Mouse (Mus musculus) midbrain, postnatal 0 days (tissue): ENCODE results near the gene Prdm12. TPM values are rescaled to one million over a fixed set of nuclear protein-coding genes. Genes with fewer than 3 reads are reported as not detected.

Experiments used
- ATAC-seq: fragments of 200-750 bp; cut with Nextera tagmentation; 2 replicates; pipeline ENCODE4 v1.8.0; 2017; ENCODE audit warnings: moderate number of reproducible peaks, mild to moderate bottlenecking, moderate TSS enrichment, moderate library complexity; ENCODE audit not compliant: low FRiP score
- DNase-seq: peaks from one replicate; pipeline ENCODE4 v3.0.0-alpha.2; 2015; ENCODE audit warnings: low spot score
- H3K27ac ChIP-seq: fragments of 300-500 bp; sonication (generic); 2 replicates; pipeline ENCODE4 v1.5.1; 2014; ENCODE audit warnings: low read depth, mild to moderate bottlenecking, low read length, mixed read lengths
- H3K27me3 ChIP-seq: fragments of 300-500 bp; sonication (generic); 2 replicates; pipeline ENCODE4 v1.6.1; 2014; ENCODE audit warnings: low read length, control low read depth, mixed read lengths; ENCODE audit not compliant: insufficient read depth
- H3K36me3 ChIP-seq: fragments of 300-500 bp; sonication (generic); 2 replicates; pipeline ENCODE4 v1.6.1; 2014; ENCODE audit warnings: low read length, control low read depth, mixed read lengths; ENCODE audit not compliant: insufficient read depth
- H3K4me1 ChIP-seq: fragments of 300-500 bp; sonication (generic); 2 replicates; pipeline ENCODE4 v1.6.1; 2014; ENCODE audit warnings: mild to moderate bottlenecking, control low read depth, antibody characterized with exemption, low read length, mixed read lengths; ENCODE audit not compliant: insufficient read depth
- H3K4me2 ChIP-seq: fragments of 300-500 bp; sonication (generic); 2 replicates; pipeline ENCODE4 v1.6.1; 2014; ENCODE audit warnings: low read depth, mild to moderate bottlenecking, low read length, mixed read lengths; ENCODE audit not compliant: poor library complexity, severe bottlenecking
- H3K4me3 ChIP-seq: fragments of 300-500 bp; sonication (generic); 2 replicates; pipeline ENCODE4 v1.5.1; 2014; ENCODE audit warnings: low read depth, mild to moderate bottlenecking, low read length, moderate library complexity
- H3K9ac ChIP-seq: fragments of 300-500 bp; sonication (generic); replicated peaks from 2 replicates; pipeline ENCODE4 v1.6.1; 2014; ENCODE audit warnings: mild to moderate bottlenecking, low read length, moderate library complexity, mixed read lengths; ENCODE audit not compliant: poor library complexity, severe bottlenecking
- H3K9me3 ChIP-seq: fragments of 300-500 bp; sonication (generic); 2 replicates; pipeline ENCODE4 v1.6.1; 2016; ENCODE audit warnings: low read length, control low read depth
- CTCF ChIP-seq: IDR thresholded peaks from 2 replicates; pipeline ENCODE4 v1.5.1; 2016; ENCODE audit warnings: antibody characterized with exemption, mild to moderate bottlenecking
- WGBS: fragments of 180-500 bp; shearing (Covaris S2); extraction: QIAGEN DNeasy Blood & Tissue Kit; methylation state at CpG from one replicate; pipeline ENCODE4 v1.1.7; 2014; 5-methylcytosine and 5-hydroxymethylcytosine counted together
- polyA plus RNA-seq: library from polyadenylated mRNA; unstranded; fragments of >200 nt; fragmentation: Nextera tagmentation; extraction: Ambion mirVana; gene quantifications from 2 replicates; pipeline ENCODE4 v1.2.1, GENCODE M21; 2015
- total RNA-seq: library from RNA; depleted of rRNA; stranded (reverse); fragments of >200 nt; gene quantifications from 2 replicates; pipeline ENCODE4 v1.2.3, GENCODE M21; 2014; rRNA removed

The Prdm12 gene
- total RNA-seq, result 0.99 and 1.4 TPM in 2 replicates
- 1.9 and 2.4 TPM in 2 replicates for polyA plus RNA-seq

- peaks cover 17% of the 10 kb centered on the region for H3K4me1 ChIP-seq
- H3K27me3 ChIP-seq, result peaks cover 71% of the 10 kb centered on the region
- 0 out of 2 replicates have a peak within 1 kb of the TSS, but pooled peaks have one; percentile 24 for H3K4me2 ChIP-seq
- no peaks in the 10 kb centered on the region for H3K36me3 ChIP-seq
- H3K9me3 ChIP-seq, result no peaks in the 10 kb centered on the region
- no peak within 1 kb of the TSS for H3K27ac ChIP-seq
- DNase-seq (no peak), ATAC-seq (no peak)
- H3K9ac ChIP-seq, result no peak within 1 kb of the TSS
- WGBS, result under 1% methylated on average over 41 of the region's 41 CpGs
- TF ChIP-seq CTCF, result no peak
- H3K4me3 ChIP-seq, result peak within 1 kb of the TSS; percentile 12; the same call in 1 of the 2 replicates
Measured at GRCm38 (mm10) chr2:31639901-31640608, at the start of gene Prdm12. TSS of gene Prdm12 (plus strand) at chr2:31640037.

DNA sequence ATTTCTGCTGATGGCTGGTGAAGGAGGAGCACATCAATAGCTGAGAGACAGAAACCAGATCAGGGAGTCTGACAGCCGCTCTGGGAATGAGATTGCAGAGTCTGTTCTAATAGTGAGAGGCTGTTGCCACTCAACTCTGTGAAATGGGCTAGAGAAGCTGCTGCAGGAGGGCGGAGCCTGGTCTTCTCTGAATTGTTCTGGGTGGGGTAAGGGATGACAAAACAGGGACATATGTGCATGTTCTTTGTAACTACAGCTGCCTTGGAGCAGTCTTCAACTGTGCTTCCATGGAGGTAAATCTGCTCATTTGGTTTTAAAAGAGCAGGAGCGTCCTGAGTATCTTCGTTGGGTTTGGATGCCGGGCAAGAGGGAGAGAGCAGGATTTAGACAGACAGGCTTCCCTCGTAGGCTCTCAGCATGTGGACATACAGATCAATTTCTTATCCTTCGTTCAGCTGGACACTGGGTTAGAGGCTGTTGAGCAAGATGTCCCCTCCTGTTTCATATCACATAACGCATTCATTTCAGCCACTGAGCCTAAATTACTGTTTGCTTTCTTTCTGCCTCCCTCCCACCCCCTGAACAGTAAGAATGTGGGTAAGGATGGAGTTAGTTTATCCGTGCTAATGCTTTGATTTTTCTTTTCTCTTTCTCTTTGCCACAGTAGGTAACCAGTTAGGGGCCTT is 47.9 kb upstream of the Prdm12 start:
- Histone ChIP-seq H3K4me1 (no peaks in the 10 kb centered on the region), H3K4me3 (no peak overlapping the region), H3K4me2 (no peak overlapping the region), H3K27ac (no peak overlapping the region), H3K27me3 (no peaks in the 10 kb centered on the region), H3K9ac (no peak overlapping the region), H3K9me3 (no peaks in the 10 kb centered on the region), H3K36me3 (peaks cover 22% of the 10 kb centered on the region)
- 78% methylated on average over 9 of the region's 9 CpGs for WGBS
- no peak for DNase-seq
- TF ChIP-seq CTCF, result no peak
- no peak for ATAC-seq

- DNase-seq (no peak), ATAC-seq (no peak)
- Histone ChIP-seq H3K27ac (no peak overlapping the region), H3K4me2 (no peak overlapping the region), H3K36me3 (peaks cover 76% of the 10 kb centered on the region), H3K9me3 (no peaks in the 10 kb centered on the region), H3K4me3 (no peak overlapping the region), H3K9ac (no peak overlapping the region), H3K4me1 (no peaks in the 10 kb centered on the region), H3K27me3 (no peaks in the 10 kb centered on the region)
- WGBS, result 93% methylated on average over 1 of the region's 1 CpGs
- no peak for TF ChIP-seq CTCF
Measured at GRCm38 (mm10) chr2:31607555-31607954, 32.3 kb upstream of the Prdm12 start.

DNA sequence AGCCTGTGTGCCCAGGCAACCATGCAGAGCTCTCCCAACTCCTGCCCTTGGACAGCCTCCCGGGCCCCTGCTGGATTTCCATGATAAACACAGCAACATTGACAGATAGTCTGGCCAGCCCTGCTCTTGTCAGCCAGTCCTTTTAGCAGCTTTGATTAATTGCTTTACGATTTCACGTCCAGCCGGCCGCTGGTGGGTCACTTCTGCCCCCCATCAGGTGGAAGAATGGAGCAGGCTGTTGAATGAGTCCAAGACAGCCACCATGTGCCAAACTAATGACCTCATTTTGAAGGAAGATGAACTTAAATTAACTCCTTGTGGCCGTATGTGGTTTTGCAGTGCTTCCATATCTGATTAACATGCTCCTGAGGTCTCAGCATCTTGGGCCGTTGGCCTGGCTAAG is 30.0 kb upstream of the Prdm12 start:
- Histone ChIP-seq H3K27ac (no peak overlapping the region), H3K9ac (no peak overlapping the region), H3K36me3 (peaks cover 83% of the 10 kb centered on the region), H3K4me1 (no peaks in the 10 kb centered on the region), H3K27me3 (no peaks in the 10 kb centered on the region), H3K9me3 (no peaks in the 10 kb centered on the region), H3K4me2 (no peak overlapping the region), H3K4me3 (no peak overlapping the region)
- 51% methylated on average over 7 of the region's 7 CpGs for WGBS
- DNase-seq (peak; percentile 85), ATAC-seq (peak; percentile 56; the same call in 1 of the 2 replicates)
- TF ChIP-seq CTCF, result peak; percentile 20; the same call in 1 of the 2 replicates

DNA sequence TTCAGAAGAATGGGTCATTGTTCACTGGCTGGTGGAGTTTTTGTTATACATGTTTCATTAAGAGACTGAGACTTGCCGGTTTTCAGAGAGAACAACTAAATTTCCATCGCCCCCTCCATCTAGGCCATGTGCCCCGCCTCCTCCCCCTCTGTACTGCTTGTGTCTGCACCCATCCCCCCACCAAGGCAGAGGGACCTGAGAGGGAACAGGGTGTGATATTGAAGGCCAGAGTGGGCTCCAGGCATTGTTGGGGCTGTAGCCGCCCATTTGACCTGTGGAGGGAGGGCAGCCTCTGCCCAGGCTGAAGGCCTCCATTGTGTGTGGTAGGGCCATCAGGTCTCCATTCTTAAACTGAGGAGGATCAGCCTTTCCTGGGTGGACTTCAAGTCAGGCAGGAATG is 28.9 kb upstream of the Prdm12 start:
- H3K9ac ChIP-seq, result no peak overlapping the region
- no peak for TF ChIP-seq CTCF
- no peak overlapping the region for H3K4me3 ChIP-seq
- no peak for DNase-seq
- no peak overlapping the region for H3K4me2 ChIP-seq
- H3K27me3 ChIP-seq, result no peaks in the 10 kb centered on the region
- no peak overlapping the region for H3K27ac ChIP-seq
- no peak for ATAC-seq
- H3K4me1 ChIP-seq, result no peaks in the 10 kb centered on the region
- 39% methylated on average over 4 of the region's 4 CpGs for WGBS
- peaks cover 88% of the 10 kb centered on the region for H3K36me3 ChIP-seq
- H3K9me3 ChIP-seq, result no peaks in the 10 kb centered on the region

DNA sequence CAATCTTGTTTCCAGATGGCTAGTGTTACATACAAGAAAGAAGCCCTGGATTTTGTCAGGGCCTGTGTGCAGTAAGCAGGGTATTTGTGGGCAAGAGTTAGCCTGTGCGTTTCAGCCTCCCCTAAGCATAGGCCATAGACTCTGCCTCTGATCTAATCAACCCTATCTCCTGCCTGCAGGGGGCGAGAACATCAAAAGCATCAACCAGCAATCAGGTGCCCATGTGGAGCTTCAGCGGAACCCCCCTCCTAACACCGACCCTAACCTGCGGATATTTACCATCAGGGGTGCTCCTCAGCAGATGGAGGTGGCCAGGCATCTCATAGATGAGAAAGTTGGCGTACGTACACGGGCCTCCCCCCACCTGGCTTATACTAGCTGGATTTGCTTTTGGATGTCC is 28.4 kb upstream of the Prdm12 start:
- no peak for DNase-seq
- Histone ChIP-seq H3K27me3 (no peaks in the 10 kb centered on the region), H3K36me3 (peaks cover 84% of the 10 kb centered on the region), H3K9me3 (no peaks in the 10 kb centered on the region), H3K4me1 (no peaks in the 10 kb centered on the region), H3K27ac (no peak overlapping the region), H3K4me3 (no peak overlapping the region), H3K9ac (no peak overlapping the region), H3K4me2 (no peak overlapping the region)
- peak; percentile 51 for TF ChIP-seq CTCF
- ATAC-seq, result no peak
- WGBS, result 74% methylated on average over 8 of the region's 8 CpGs
